Mouse (Mus musculus) adrenal gland, adult 8-10 months (tissue): ENCODE measurements at regions not wholly inside any gene's neighbourhood (a gene's known extent, or its start where the extent isn't known, plus 50 kb on each side); places are given as distances from the start of the nearest gene placed in this dataset.

ENCODE experiments used
- DNase-seq: peaks from one replicate; pipeline ENCODE4 v3.0.0; 2022

DNA sequence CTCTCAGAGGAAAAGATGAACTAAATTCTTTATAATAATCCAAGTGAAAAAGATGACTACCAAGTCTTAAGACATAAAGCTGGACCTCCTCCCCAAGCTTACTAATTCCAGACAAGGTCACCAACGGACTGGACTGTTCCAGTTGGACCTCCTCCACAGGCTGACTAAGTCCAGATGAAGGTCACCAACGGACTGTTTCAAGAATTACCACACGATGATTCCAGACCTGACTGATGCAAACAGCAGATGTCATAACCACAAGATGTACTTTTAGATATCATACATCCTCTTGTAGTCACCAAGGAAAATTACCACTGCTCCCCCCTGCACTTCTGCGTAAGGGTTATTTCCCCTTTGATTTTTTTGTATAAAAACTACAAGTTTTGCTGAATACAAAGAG lies 1466.0 kb downstream of the Grik2 start:
- peak; percentile 44 for DNase-seq
